Mouse (Mus musculus) heart, adult 11 months (tissue): ENCODE measurements at regions not wholly inside any gene's neighbourhood (a gene's known extent, or its start where the extent isn't known, plus 50 kb on each side); places are given as distances from the start of the nearest gene placed in this dataset.

ENCODE experiments used
- DNase-seq: peaks from one replicate; pipeline ENCODE4 v3.0.0; 2022

- no peak for DNase-seq
Observed at GRCm38 (mm10) chr16:29802085-29802484, 223.0 kb downstream of the Opa1 start.

GRCm38 (mm10) chr16:29802603-29803002 is 223.5 kb downstream of the Opa1 start:
- DNase-seq = no peak

- peak; percentile 78 for DNase-seq
Observed at GRCm38 (mm10) chr16:29807859-29808258, 228.7 kb downstream of the Opa1 start.

GRCm38 (mm10) chr16:29808851-29809250 is 229.7 kb downstream of the Opa1 start:
- DNase-seq = peak; percentile 84

- DNase-seq = no peak
Observed at GRCm38 (mm10) chr16:29813411-29814038, 234.4 kb downstream of the Opa1 start.

GRCm38 (mm10) chr16:29814039-29814438 is 234.9 kb downstream of the Opa1 start:
- DNase-seq = peak; percentile 99

GRCm38 (mm10) chr16:29814655-29815054 is 235.5 kb downstream of the Opa1 start:
- no peak for DNase-seq

GRCm38 (mm10) chr16:29815200-29815599 is 236.1 kb downstream of the Opa1 start:
- no peak for DNase-seq

- peak; percentile 88 for DNase-seq
Observed at GRCm38 (mm10) chr16:29815632-29816337, 236.7 kb downstream of the Opa1 start.

GRCm38 (mm10) chr16:29816681-29817369 is 237.7 kb downstream of the Opa1 start:
- DNase-seq = peak; percentile 99

- peak; percentile 98 for DNase-seq
Observed at GRCm38 (mm10) chr16:29818807-29819440, 239.8 kb downstream of the Opa1 start.

- DNase-seq = no peak
Observed at GRCm38 (mm10) chr16:29820704-29821103, 241.6 kb downstream of the Opa1 start.

- no peak for DNase-seq
Observed at GRCm38 (mm10) chr16:29822110-29822509, 242.1 kb upstream of the Hes1 start.

GRCm38 (mm10) chr16:29822843-29823401 is 241.3 kb upstream of the Hes1 start:
- DNase-seq = peak; percentile 90

GRCm38 (mm10) chr16:29826927-29827326 is 237.3 kb upstream of the Hes1 start:
- no peak for DNase-seq

GRCm38 (mm10) chr16:29827776-29828175 is 236.4 kb upstream of the Hes1 start:
- no peak for DNase-seq

GRCm38 (mm10) chr16:29829457-29829856 is 234.7 kb upstream of the Hes1 start:
- peak; percentile 98 for DNase-seq

- no peak for DNase-seq
Observed at GRCm38 (mm10) chr16:29830101-29830500, 234.1 kb upstream of the Hes1 start.

- DNase-seq = no peak
Observed at GRCm38 (mm10) chr16:29833298-29833697, 230.9 kb upstream of the Hes1 start.

GRCm38 (mm10) chr16:29833875-29834274 is 230.3 kb upstream of the Hes1 start:
- no peak for DNase-seq

- no peak for DNase-seq
Observed at GRCm38 (mm10) chr16:29834669-29835068, 229.5 kb upstream of the Hes1 start.

GRCm38 (mm10) chr16:29837025-29837629 is 227.1 kb upstream of the Hes1 start:
- DNase-seq = peak; percentile 90

GRCm38 (mm10) chr16:29837874-29838273 is 226.3 kb upstream of the Hes1 start:
- DNase-seq = no peak
